Mouse (Mus musculus): ENCODE data around the gene Kng1. TPM values are rescaled to one million over a fixed set of nuclear protein-coding genes. Genes with fewer than 3 reads are reported as not detected.
A peak's percentile ranks its signal among the peaks of the same experiment; 100 is the strongest.

Kng1 gene
- total RNA-seq, 2 experiments from 2014 or later, result not detected

DNA sequence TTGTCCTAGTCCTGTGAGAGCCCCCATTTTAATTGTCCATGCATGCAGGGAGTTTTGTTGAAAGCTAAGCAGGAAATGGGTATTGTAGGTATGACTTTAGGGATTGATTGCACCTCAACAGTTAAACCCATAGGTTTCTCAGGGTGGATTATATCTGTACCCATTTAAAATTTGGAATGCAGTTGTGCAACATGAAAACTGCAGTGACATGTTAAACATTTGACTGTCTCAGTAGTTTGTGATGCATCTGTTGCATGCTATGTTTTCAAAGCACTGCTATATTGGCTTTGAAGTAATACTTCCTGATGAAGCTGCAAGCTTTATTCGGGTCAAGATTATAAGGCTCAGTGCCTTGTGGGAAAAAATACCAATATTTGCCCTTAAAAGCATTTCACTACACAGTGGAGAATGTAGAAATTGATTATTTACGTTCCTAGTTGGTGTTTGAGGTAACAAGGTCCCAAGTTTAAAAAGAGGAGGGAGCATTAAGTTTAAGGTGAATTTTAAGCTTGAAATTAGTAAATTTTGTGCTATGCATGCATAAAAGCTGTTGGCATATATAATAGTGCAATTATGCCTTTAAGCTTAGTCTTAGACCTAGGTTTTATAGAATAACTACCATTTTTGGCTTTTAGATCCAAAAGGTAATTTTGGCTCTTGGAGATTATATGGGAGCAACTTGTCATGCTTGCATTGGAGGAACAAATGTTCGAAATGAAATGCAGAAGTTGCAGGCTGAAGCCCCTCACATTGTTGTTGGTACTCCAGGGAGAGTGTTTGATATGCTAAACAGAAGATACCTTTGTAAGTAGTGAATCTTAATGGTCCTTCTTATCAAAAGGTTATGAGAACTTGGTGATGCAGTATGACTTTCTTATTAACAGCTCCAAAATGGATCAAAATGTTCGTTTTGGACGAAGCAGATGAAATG lies 52.0 kb downstream of the Kng1 start:
- no peak for TF ChIP-seq CTCF (IDR thresholded peaks at IDR 0.05)
- H3K4me3 ChIP-seq, result peak overlapping the region; percentile 75
- DNase-seq, result no peak
- peak overlapping the region; percentile 99; the same call in 1 of the 2 replicates for H3K27ac ChIP-seq
- intact Hi-C loops (cut with DNase I), result loop anchor here (5.0 kb wide), 1 partner anchor 252 kb away; the partner anchor contains the start of genes Dnajb11 and Tbccd1

GRCm38 (mm10) chr16:23112348-23112747 lies 54.7 kb downstream of the Kng1 start:
- no peak for DNase-seq
- intact Hi-C loops (cut with DNase I), result no loop called here
- Histone ChIP-seq H3K4me3 (no peak overlapping the region; the same call in 1 of the 2 replicates), H3K27ac (no peak overlapping the region)
- TF ChIP-seq CTCF (IDR thresholded peaks at IDR 0.05), result no peak

GRCm38 (mm10) chr16:23112861-23113435 lies 55.3 kb downstream of the Kng1 start:
- intact Hi-C loops (cut with DNase I), result no loop called here
- TF ChIP-seq CTCF (IDR thresholded peaks at IDR 0.05), result no peak

DNA sequence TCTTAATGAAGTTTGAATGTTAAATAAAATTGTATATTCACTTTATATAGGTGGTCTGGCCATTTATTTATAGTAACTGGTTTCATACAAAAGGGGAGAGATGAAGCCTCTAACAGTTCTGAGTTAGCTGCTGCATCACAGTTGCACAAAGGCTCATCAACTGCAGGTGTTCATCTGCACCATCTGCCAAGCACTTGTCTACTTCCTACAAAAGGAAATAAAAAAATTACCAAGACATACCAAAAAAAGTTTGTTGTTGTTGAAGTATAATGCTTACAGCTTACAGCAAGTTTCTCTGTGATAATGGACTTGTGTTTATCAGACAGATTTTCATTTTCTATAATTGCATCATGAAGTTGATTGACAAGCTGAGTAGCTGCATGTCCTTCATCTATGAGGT lies 56.2 kb downstream of the Kng1 start:
- TF ChIP-seq CTCF (IDR thresholded peaks at IDR 0.05), result no peak
- intact Hi-C loops (cut with DNase I), result no loop called here
- Histone ChIP-seq H3K27ac (no peak overlapping the region), H3K4me3 (no peak overlapping the region)
- DNase-seq, result no peak

More at GRCm38 (mm10) chr16:23112861-23113435, 55.3 kb downstream of the Kng1 start:
- Histone ChIP-seq H3K27ac (no peak overlapping the region), H3K4me3 (no peak overlapping the region)
- DNase-seq, result no peak

DNA sequence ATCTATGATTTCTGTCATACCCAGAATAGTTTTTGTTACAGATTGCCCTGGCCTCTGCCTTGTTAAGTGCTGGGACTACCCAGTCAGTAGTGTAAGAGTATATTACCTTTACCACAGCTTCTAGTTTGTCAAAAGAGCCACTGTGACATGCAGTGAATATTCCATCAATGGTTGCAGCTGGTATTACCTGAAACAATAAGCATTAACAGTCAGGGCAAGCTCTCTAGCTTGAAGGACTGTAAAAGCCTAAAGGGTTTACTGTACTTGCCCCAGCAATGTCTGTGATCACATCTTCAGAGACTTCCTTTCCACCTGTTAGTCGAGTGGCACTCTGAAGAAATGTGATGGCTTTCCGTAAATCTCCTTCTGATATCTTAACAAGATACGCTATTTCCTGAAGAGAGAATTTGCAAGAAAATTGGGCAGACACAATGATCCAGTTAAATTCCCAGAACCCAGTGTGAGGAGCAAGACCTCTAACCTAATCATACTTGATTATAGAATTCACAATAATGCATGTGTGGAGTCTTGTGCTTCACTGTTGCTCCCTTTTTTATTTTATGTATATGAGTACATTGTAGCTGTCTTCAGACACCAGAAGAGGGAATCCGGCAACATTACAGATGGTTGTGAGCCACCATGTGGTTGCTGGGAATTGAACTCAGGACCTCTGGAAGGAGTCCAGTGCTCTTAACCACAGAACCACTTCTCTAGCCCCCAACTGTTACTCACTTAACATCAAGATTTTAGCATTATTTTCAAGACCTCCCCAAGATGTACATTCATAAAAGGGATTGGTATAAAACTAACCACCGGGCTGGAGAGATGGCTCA lies 56.9 kb downstream of the Kng1 start:
- intact Hi-C loops (cut with DNase I), result no loop called here
- no peak for DNase-seq
- no peak for TF ChIP-seq CTCF (IDR thresholded peaks at IDR 0.05)
- Histone ChIP-seq H3K4me3 (no peak overlapping the region), H3K27ac (no peak overlapping the region)

DNA sequence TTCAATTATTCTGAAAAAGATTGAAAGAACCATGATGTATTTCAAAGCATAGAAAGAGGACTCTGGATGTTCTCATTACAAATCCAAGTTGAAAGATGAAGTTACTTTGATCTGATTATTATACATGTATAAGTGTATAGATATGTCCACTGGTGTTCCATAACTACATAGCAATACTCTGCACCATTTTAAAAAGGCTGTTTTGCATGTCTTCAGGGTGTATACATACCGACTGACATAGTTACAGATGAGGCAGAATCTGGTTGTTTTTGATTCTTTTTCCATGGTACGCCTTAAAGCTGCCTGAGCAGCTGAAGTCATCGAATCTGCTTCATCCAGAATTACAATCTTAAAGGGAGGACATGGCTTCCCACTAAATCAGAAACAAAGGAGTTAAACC lies 57.8 kb downstream of the Kng1 start:
- Histone ChIP-seq H3K27ac (no peak overlapping the region), H3K4me3 (no peak overlapping the region)
- no peak for DNase-seq
- TF ChIP-seq CTCF (IDR thresholded peaks at IDR 0.05), result no peak
- intact Hi-C loops (cut with DNase I), result no loop called here

GRCm38 (mm10) chr16:23117173-23117572 lies 59.5 kb downstream of the Kng1 start:
- DNase-seq, result no peak
- TF ChIP-seq CTCF (IDR thresholded peaks at IDR 0.05), result no peak
- Histone ChIP-seq H3K27ac (no peak overlapping the region), H3K4me3 (no peak overlapping the region)
- intact Hi-C loops (cut with DNase I), result no loop called here

- intact Hi-C loops (cut with DNase I), result loop anchor here (10.0 kb wide), 1 partner anchor 858 kb away; the partner anchor contains the start of gene Tra2b
- no peak for TF ChIP-seq CTCF (IDR thresholded peaks at IDR 0.05)
- no peak for DNase-seq
- Histone ChIP-seq H3K4me3 (no peak overlapping the region), H3K27ac (no peak overlapping the region)
Observed at GRCm38 (mm10) chr16:23122446-23122845, 64.8 kb downstream of the Kng1 start.

- DNase-seq, result no peak
- Histone ChIP-seq H3K4me3 (no peak overlapping the region), H3K27ac (no peak overlapping the region)
- intact Hi-C loops (cut with DNase I), result loop anchor here (10.0 kb wide), 1 partner anchor 858 kb away; the partner anchor contains the start of gene Tra2b
- TF ChIP-seq CTCF (IDR thresholded peaks at IDR 0.05), result no peak
Observed at GRCm38 (mm10) chr16:23123104-23123503, 65.4 kb downstream of the Kng1 start.

GRCm38 (mm10) chr16:23124398-23124797 lies 66.7 kb downstream of the Kng1 start:
- intact Hi-C loops (cut with DNase I), result loop anchor here (10.0 kb wide), 1 partner anchor 860 kb away; the partner anchor contains the start of gene Tra2b
- Histone ChIP-seq H3K4me3 (no peak overlapping the region), H3K27ac (no peak overlapping the region)
- no peak for DNase-seq
- TF ChIP-seq CTCF (IDR thresholded peaks at IDR 0.05), result no peak

- no peak for DNase-seq
- peak overlapping the region; percentile 96 for H3K27ac ChIP-seq
- H3K4me3 ChIP-seq, result peak overlapping the region; percentile 73
- intact Hi-C loops (cut with DNase I), result loop anchor here (10.0 kb wide), 1 partner anchor 862 kb away; the partner anchor contains the start of gene Tra2b
- no peak for TF ChIP-seq CTCF (IDR thresholded peaks at IDR 0.05)
Observed at GRCm38 (mm10) chr16:23127311-23127672, 69.6 kb downstream of the Kng1 start.

DNA sequence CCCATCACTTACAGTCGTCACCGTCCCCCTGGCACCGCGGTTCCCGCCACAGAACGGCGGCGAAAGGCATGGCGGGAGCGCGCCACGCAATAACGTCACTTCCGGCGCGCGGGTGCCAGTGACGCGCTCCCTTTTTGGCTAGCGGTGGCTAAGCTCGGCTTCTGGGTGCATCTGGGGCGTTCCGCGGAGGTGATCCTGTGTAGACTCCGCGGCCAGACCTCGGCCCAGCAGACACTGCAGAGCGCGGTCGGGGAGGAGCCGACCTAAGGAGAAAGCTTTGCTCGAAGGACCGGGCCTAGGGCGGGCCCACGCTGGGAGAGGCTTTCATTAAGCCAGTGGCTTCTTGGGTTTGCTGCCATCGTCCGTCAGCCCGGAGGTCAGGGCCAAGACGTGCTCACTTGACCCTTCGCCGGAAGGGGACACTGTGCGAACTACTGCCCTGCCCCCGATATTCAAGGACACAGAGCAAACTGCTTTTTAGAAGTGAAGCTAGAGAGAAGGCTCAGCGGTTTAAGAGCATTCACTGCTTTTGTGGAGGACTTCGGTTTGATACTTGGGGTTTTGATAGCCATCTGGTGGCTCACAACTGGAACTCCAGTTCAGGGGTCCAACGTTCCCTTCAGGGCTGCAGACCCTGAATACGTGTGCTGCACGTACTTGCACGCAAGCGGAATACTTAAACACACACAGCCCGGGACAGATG lies 70.2 kb downstream of the Kng1 start, which contains the start of gene Rfc4:
Gene Rfc4 (minus strand): TSS at position 65 of the 703 bp plus-strand sequence.
- TF ChIP-seq CTCF (IDR thresholded peaks at IDR 0.05), result peak; percentile 47
- Histone ChIP-seq H3K27ac (peak within 1 kb of the TSS; percentile 96), H3K4me3 (peak within 1 kb of the TSS; percentile 73)
- intact Hi-C loops (cut with DNase I), result loop anchor here (1.0 to 10.0 kb wide), 2 partner anchors 21 to 863 kb away; partner anchors contain the start of genes Eif4a2 and Tra2b
- DNase-seq, result peak; percentile 96
